Mouse (Mus musculus): Measurements from ENCODE around the gene Tspan3.

Gene Tspan3

DNA sequence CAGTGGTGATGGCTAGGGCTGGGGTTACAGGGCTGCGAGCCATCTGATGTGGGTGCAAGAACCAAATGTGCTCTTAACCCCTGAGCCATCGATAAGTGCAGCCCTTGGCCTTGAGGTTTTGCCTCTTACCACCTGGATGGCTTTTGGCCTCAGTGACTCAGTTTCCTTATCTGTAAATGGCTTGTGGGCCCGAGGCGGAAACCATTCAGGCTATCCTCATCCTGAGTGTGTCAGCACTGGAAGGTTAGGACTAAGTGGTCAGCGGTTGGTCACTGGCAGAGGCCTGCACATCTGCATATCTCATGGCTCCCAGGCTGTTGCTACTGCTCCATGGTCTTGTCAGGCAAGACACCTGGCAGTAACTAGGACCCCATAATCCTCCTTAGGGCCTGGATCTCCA is 47.2 kb downstream of the Tspan3 start:
- DNase-seq (ENCODE audit: low spot score): no peak

DNA sequence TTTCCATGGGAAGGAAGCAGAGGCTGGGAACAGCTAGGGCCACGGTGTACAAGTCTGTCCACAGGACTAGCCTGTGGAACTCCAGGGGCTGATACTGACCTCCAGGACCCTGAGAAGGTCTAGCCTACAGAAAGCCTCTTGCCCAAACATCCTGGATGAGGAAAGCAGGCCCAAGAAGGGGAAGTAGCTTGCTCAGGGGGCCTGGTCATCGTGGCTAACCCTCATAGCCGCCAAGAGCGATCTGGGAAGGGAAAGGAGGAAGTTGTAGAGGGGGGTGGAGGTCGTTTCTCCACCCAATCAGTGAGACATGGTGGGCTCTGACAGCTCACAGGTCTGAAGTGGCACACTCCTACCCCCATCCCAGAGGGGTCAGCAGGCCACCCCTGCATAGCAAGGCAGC is 57.1 kb downstream of the Tspan3 start:
- DNase-seq (ENCODE audit: low spot score): no peak

DNA sequence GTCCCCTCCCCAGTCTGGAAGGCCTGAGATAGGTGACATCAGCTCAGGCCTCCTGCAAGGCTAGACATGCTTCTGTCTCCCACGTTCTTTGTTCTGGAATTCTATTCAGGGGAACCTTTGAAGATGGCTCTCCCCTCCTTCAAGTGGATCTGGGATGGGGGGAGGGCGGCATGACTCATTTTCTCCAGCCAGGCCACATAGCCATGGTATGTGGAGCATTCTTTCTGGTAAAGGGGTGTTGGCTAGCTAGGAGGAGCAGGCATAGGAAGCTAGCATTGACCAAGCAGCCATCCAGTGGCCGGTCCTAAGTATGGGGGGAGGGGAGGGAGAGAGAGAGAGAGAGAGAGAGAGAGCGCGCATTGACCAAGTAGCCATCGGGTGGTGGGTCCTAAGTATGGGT is 57.8 kb downstream of the Tspan3 start:
- no peak for DNase-seq (ENCODE audit: low spot score)

DNA sequence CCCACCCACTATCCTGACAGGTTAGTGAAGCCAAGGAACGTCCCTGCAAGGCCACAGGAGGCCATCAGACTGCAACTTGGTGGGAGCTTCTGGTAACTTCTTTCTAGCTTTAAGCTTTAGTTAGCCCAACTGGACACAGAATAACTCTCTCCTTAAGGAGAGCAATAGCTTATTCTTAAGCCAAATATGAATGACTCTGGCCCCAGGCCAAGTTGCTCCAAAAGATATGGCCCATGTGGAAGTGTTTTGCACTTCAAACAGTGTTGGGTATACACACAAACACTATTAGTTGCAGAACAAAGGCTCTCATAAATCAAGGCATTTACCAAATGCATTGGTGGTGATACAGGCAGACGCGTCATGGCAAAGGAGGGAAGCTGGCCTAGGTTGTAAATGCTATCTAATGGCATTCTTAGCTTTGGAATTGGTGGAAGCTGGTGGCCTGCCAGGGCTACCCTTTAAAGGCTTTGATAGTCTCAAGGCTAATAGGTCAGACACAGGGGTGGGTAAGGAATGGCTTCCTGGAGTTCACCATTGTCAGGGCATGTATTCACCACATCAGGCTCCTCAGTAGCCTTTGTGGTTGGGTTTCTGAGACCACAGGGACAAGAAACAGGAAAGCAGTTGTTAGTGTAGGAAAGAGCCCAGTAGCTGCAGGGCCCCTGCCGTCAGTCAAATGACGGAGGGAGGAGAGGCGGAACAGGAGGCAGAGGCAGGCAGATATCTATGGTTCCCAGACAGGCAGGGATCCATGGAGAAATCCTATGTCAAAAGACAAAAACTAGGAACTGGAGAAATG is 58.8 kb downstream of the Tspan3 start:
- no peak for DNase-seq (ENCODE audit: low spot score)

DNA sequence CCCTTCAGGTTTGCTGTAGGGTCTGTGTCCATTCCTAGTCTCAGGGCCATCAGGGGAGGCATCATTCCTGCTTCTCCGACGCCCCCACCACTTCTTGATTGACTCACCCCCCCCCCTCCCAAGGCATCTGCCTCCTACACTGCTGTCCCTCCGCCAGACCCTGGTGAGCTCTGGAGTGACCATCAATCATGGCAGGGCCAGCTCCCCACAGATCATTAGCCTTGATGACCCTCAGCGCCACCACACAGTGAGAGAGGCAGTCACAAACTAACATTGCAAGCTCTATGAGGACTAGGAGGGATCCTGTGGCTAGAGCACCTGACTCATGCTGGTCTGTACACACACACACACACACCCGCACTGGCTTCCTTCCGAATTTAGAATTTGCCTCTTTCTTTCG is 60.4 kb downstream of the Tspan3 start:
- no peak for DNase-seq (ENCODE audit: low spot score)

DNA sequence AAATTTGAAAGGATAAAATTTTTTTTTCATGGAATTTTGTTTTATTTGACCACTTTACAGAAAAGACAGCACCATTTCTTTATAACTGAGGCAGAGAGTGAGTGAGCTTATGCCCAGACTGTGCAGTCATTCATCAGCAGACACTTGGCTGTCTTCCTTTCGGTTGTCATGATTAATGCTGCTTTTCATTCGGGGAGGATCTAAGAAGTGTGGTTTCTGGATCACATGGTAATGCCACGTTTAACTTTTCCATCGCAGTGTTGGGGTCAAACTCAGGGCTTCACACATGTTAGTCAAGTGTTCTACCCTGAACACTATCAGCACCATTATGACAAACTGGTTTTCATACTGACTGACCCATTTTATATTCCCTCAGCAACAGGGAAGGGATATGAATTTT is 64.3 kb downstream of the Tspan3 start:
- DNase-seq (ENCODE audit: low spot score): no peak

DNA sequence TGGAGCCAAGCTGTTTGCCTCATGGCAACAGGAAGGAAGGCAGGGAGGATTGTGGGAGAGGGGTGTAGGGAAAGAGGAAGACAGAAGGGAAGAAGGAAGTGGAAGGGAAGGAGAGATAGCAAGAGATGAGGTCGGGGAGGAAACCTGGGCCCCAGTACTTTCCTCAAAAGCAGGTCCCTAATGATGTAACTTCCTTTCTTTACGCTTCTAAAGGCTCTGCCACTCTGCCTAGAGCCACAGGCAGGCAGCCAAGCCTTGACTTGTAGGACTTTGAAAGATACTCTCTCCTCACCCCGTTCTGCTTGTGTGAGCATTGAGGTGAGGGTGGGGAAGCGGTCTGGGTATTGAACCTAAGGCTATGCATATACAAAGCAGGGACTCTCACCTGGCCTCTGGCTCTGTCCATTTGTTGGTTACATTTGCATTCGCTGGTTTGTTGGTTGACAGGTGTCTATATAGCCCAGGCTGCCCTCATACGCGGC is 65.2 kb downstream of the Tspan3 start:
- DNase-seq (ENCODE audit: low spot score): peak; percentile 37

DNA sequence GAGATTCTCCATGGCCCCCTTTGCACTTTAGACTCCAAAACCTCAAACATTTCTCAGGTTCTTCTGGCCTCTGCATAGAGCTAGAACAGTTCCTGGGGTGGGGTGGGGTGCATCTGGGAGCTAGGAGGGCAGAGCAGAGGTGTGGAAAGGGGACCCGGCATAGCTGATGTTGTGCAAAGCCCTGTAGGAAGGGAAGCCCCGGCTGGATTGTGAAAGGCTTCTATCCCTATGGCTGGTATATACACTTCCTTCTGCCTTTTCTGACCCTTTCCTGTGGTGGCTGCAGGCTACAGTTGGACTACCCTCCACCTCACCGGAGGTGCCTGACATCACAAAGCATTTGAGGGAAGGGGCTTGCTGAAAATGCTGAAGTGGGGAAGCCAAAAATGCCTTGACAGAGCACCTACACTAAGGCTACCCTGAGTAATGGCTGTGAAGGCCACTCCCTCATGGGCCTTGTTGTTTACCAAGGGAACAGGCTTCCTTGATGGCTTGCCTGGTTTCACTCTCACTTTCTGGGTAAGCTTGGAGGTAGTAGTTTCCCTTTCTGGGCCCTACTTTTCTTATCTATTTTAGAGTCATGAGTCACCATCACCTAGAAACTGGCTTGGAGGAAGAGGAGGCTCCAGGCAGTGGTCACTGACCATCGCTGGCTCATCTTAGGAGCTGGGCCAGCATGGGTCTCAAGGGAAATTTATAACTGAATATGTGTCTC is 67.5 kb downstream of the Tspan3 start:
- no peak for DNase-seq (ENCODE audit: low spot score)

DNA sequence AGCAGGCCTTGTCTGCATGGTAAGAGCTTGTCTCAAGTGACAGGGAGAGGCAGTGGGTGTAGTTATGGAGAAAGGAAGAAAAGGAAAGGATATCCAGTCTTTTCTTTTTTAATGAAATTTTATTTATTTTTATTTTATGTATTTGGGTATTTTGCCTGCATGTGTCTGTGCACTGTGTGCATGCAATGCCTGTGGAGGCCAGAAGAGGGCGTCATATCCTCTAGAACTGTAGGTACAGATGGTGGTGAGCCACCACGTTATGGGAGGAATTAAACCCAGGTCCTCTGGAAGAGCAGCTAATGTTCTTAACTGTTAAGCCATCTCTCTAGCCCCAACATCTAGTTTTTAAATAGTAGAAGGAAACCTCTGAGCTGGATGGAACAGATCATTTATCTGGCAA is 73.2 kb downstream of the Tspan3 start:
- DNase-seq (ENCODE audit: low spot score): peak; percentile 55

DNA sequence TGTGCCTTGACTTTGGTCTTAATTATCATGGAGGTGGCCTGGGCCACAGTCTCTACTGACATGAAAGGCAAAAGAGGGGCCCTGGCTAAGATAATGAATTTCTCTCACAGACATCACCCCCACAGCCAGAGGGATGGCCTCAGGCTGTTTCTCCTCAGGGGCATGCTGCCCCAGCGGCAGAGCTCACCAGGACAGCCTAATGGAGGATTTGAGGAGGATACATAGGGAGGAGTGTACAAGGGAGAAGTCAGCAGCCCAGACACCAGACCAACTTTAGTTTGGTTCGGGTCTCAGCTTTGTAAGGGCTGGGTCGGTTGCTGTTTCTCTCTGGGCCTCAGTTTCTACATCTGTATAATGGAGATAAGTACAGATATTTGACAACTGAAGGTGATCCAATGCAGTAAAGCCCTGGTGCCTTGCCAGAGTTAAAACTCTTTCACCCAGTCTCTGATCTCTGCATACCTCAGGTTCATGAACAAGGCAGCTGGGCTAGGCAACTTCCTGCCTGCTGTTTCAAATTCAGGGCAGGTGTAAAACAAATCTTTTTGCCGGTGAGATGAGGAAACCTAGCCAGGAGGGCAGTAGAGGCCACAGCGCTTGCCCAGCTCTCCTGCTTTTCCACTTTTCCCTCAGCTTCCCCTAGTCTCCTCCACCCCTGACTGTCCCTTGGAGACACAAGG is 74.6 kb downstream of the Tspan3 start:
- DNase-seq (ENCODE audit: low spot score): peak; percentile 46

DNA sequence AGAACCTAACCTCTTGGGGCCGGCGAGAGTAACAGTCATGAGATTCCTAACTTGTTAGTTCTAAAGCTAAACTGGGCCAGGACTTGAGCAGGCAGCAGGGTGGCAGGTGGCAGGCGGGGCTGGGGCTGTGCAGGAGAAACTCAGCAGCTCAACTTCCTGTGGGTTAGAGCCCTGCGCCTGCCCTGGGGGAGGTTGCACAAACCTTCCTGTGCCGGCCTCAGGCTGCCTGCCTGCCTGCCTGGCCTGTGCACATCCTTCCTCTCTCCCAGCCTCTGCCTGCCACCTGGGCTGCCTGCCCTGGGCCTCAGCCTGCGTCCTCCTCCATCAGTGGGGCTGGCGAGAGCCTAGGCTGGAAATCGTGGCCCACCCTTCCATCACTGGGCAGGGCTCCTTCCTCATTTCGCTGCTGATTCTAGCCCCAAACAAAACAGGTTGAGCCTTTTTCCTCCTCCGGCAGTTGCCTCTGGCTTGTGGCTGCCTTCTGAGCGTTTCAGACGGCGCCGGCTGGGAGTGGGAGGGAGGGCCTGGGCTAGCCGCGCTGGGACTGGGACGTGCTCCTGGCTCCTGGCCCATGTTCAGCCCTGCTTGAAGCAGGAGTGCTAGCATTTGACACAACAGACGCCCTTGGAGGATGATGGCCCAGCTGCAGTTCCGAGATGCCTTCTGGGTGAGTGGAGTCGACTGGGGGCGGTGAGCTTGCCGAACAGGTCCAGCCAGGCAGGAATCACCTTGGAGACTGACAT is 75.3 kb downstream of the Tspan3 start, which contains the start of gene Pstpip1:
Gene Pstpip1 (plus strand): TSS at position 185 of the 743 bp plus-strand sequence.
- peak; percentile 89 for DNase-seq (ENCODE audit: low spot score)

DNA sequence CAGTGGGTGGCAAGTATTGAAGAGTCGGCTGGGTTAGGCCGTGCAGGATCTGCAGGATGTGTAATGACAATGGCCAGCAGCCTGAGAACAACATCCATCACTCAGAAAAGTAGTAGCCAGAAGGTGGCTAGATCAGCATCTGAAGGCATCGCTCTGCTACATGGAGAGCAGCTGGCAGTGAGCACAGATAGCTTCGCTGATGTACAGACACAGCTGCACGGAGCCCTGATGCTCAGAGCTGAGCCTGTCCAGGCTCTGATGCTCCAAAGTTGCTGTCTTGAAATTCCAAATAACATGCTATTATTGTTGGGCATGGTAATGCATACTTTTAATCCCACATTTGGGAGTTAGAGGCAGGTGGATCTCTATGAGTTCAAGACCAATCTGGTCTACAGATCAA is 78.8 kb downstream of the Tspan3 start:
- no peak for DNase-seq (ENCODE audit: low spot score)
